Mouse (Mus musculus) olfactory bulb, adult 2 months (tissue): Measurements from ENCODE around the gene Reep6.

Experiments
- CTCF ChIP-seq: fragments of 200-500 bp; IDR thresholded peaks from 2 replicates; pipeline ENCODE4 v1.5.1; 2012; ENCODE audit warnings: low read depth, mild to moderate bottlenecking, low read length, moderate library complexity; ENCODE audit not compliant: insufficient read depth
- POLR2A ChIP-seq: fragments of 200-500 bp; IDR thresholded peaks from 2 replicates; pipeline ENCODE4 v1.6.1; 2012; ENCODE audit warnings: mild to moderate bottlenecking, low read depth, low read length, moderate library complexity; ENCODE audit not compliant: insufficient read depth

- TF ChIP-seq POLR2A (0 out of 2 replicates have a peak, but pooled peaks have one; percentile 10), CTCF (no peak)
Observed at GRCm38 (mm10) chr10:80356001-80356682, 26.4 kb downstream of the Reep6 start, which contains the start of gene Plk5.
